8 mouse cellular contexts compared by ENCODE assay signal in genomic region chr4:86651686-86652384, GRCm38 (mm10). TPM values are rescaled to one million over a fixed set of nuclear protein-coding genes. Genes with fewer than 3 reads are reported as not detected.
DNase-seq lines count a peak whose midpoint lies in the region; ATAC-seq and TF ChIP-seq lines count a peak whose summit lies in the region.

No protein-coding gene starts in this region.

- H3K4me2 ChIP-seq in hindbrain, postnatal 0 days (ENCODE audit: low read depth, low read length): no peak overlapping the region
- H3K4me2 ChIP-seq in hindbrain, embryonic 11.5 days (replicated peaks; ENCODE audit: low read depth, low read length): no peak overlapping the region
- H3K4me2 ChIP-seq in liver, embryonic 14.5 days (ENCODE audit: low read depth): no peak overlapping the region
- H3K4me2 ChIP-seq in hindbrain, embryonic 16.5 days (ENCODE audit: low read length): no peak overlapping the region

- TF ChIP-seq EP300 in liver, embryonic 14.5 days (IDR thresholded peaks at IDR 0.05; ENCODE audit: low read depth): no peak

- TF ChIP-seq CTCF in hindbrain, postnatal 0 days (IDR thresholded peaks at IDR 0.05; ENCODE audit: low read depth): peak; percentile 65
- TF ChIP-seq CTCF in cerebellum, adult 2 months (IDR thresholded peaks at IDR 0.05; ENCODE audit: borderline replicate concordance, insufficient read depth, low read depth, low read length): peak; percentile 40; the same call in 1 of the 2 replicates
- peak; percentile 86 for TF ChIP-seq CTCF in liver, embryonic 14.5 days (IDR thresholded peaks at IDR 0.05; ENCODE audit: low read depth)

- WGBS in hindbrain, postnatal 0 days: 69% methylated on average over 10 of the region's 10 CpGs
- WGBS in hindbrain, embryonic 11.5 days: 77% methylated on average over 10 of the region's 10 CpGs
- WGBS in cerebellum, adult 2 months: 51% methylated on average over 10 of the region's 10 CpGs
- WGBS in liver, embryonic 14.5 days (ENCODE audit: insufficient replicate concordance): 59% methylated on average over 10 of the region's 10 CpGs
- 73% methylated on average over 10 of the region's 10 CpGs for WGBS in hindbrain, embryonic 16.5 days

- no peaks in the 10 kb centered on the region for H3K9me3 ChIP-seq in hindbrain, postnatal 0 days (ENCODE audit: low read length)
- no peaks in the 10 kb centered on the region for H3K9me3 ChIP-seq in hindbrain, embryonic 11.5 days (ENCODE audit: control insufficient read depth, low read length)
- H3K9me3 ChIP-seq in liver, embryonic 14.5 days (ENCODE audit: control insufficient read depth, low read length): no peaks in the 10 kb centered on the region; the same call in 1 of the 2 replicates
- no peaks in the 10 kb centered on the region for H3K9me3 ChIP-seq in hindbrain, embryonic 16.5 days (ENCODE audit: control insufficient read depth, low read length)

- no peaks in the 10 kb centered on the region for H3K27me3 ChIP-seq in hindbrain, postnatal 0 days (ENCODE audit: insufficient read depth, low read length)
- no peaks in the 10 kb centered on the region for H3K27me3 ChIP-seq in hindbrain, embryonic 11.5 days (ENCODE audit: control insufficient read depth, insufficient read depth, low read length)
- no peaks in the 10 kb centered on the region for H3K27me3 ChIP-seq in cerebellum, adult 2 months (ENCODE audit: control insufficient read depth, insufficient read depth, low read length)
- no peaks in the 10 kb centered on the region for H3K27me3 ChIP-seq in liver, embryonic 14.5 days (ENCODE audit: control insufficient read depth, insufficient read depth, low read length)
- no peaks in the 10 kb centered on the region for H3K27me3 ChIP-seq in hindbrain, embryonic 16.5 days (replicated peaks; ENCODE audit: control insufficient read depth, insufficient read depth, low read length)

- no peak overlapping the region for H3K27ac ChIP-seq in hindbrain, postnatal 0 days
- H3K27ac ChIP-seq in hindbrain, embryonic 11.5 days (ENCODE audit: low read depth, low read length): no peak overlapping the region
- H3K27ac ChIP-seq in cerebellum, adult 2 months (ENCODE audit: insufficient read depth, low read length): no peak overlapping the region
- no peak overlapping the region for H3K27ac ChIP-seq in liver, embryonic 14.5 days
- H3K27ac ChIP-seq in hindbrain, embryonic 16.5 days (ENCODE audit: low read depth, low read length): no peak overlapping the region

- peaks cover under 1% of the 10 kb centered on the region; the same call in 1 of the 2 replicates for H3K36me3 ChIP-seq in hindbrain, postnatal 0 days (ENCODE audit: insufficient read depth, low read length)
- H3K36me3 ChIP-seq in hindbrain, embryonic 11.5 days (ENCODE audit: control insufficient read depth, insufficient read depth, low read length): no peaks in the 10 kb centered on the region
- H3K36me3 ChIP-seq in liver, embryonic 14.5 days (replicated peaks; ENCODE audit: control insufficient read depth, insufficient read depth, low read depth): peaks cover 24% of the 10 kb centered on the region
- no peaks in the 10 kb centered on the region; the same call in 1 of the 2 replicates for H3K36me3 ChIP-seq in hindbrain, embryonic 16.5 days (ENCODE audit: control insufficient read depth, insufficient read depth, low read length)

- no peak for TF ChIP-seq POLR2A in cerebellum, adult 2 months (IDR thresholded peaks at IDR 0.05; ENCODE audit: borderline replicate concordance, insufficient read depth, low read length)

- H3K4me1 ChIP-seq in hindbrain, postnatal 0 days (ENCODE audit: insufficient read depth, low read length): no peaks in the 10 kb centered on the region
- H3K4me1 ChIP-seq in hindbrain, embryonic 11.5 days (replicated peaks; ENCODE audit: control insufficient read depth, insufficient read depth, low read length): no peaks in the 10 kb centered on the region
- H3K4me1 ChIP-seq in cerebellum, adult 2 months (ENCODE audit: control insufficient read depth, insufficient read depth, low read length): no peaks in the 10 kb centered on the region
- peaks cover 0 to 2% of the 10 kb centered on the region in 2 experiments; a peak in 2 of 4 replicates for H3K4me1 ChIP-seq in liver, embryonic 14.5 days (replicated peaks; ENCODE audit: control insufficient read depth in 2 of 2, insufficient read depth in 2 of 2, low read length in 1 of 2)
- H3K4me1 ChIP-seq in hindbrain, embryonic 16.5 days (ENCODE audit: control insufficient read depth, insufficient read depth, low read depth, low read length): no peaks in the 10 kb centered on the region

- intact Hi-C loops in left cerebral cortex, postnatal 14 days (cut with DNase I): loop anchor here (1.0 kb wide), 1 partner anchor 45 kb away; no protein-coding TSS in a partner anchor

- no peak overlapping the region for H3K9ac ChIP-seq in hindbrain, postnatal 0 days (replicated peaks; ENCODE audit: low read length)
- no peak overlapping the region for H3K9ac ChIP-seq in hindbrain, embryonic 11.5 days (ENCODE audit: low read depth, low read length)
- no peak overlapping the region for H3K9ac ChIP-seq in liver, embryonic 14.5 days (replicated peaks)
- H3K9ac ChIP-seq in hindbrain, embryonic 16.5 days (ENCODE audit: low read depth, low read length): no peak overlapping the region

- DNase-seq in hindbrain, postnatal 0 days (ENCODE audit: low spot score): peak; percentile 54
- no peak for DNase-seq in hindbrain, embryonic 11.5 days (ENCODE audit: low spot score)
- DNase-seq in CD4-positive, CD25-positive, alpha-beta regulatory T cell, adult 2 months (ENCODE audit: low read depth, low spot score): peak; percentile 57
- DNase-seq in cerebellum, adult 2 months: peak; percentile 49 to 56
- no peak for DNase-seq in liver, embryonic 14.5 days (ENCODE audit: low read depth in 3 of 3, low spot score in 3 of 3)
- DNase-seq in left cerebral cortex, postnatal 14 days (ENCODE audit: low spot score in 2 of 2): no peak
- no peak for DNase-seq in urinary bladder, postnatal 14 days (ENCODE audit: low spot score)

- no peak for ATAC-seq in hindbrain, postnatal 0 days
- no peak for ATAC-seq in hindbrain, embryonic 11.5 days (ENCODE audit: low FRiP score)
- ATAC-seq in liver, embryonic 14.5 days (ENCODE audit: insufficient read depth): peak; percentile 44
- ATAC-seq in hindbrain, embryonic 16.5 days: no peak

- no peak overlapping the region for H3K4me3 ChIP-seq in hindbrain, postnatal 0 days (ENCODE audit: low read length)
- no peak overlapping the region for H3K4me3 ChIP-seq in hindbrain, embryonic 11.5 days (ENCODE audit: low read depth, low read length)
- H3K4me3 ChIP-seq in cerebellum, adult 2 months (replicated peaks; ENCODE audit: insufficient read depth, low read depth, low read length): peak overlapping the region; percentile 30
- no peak overlapping the region for H3K4me3 ChIP-seq in liver, embryonic 14.5 days (ENCODE audit: insufficient read depth in 1 of 2, low read depth in 2 of 2, low read length in 2 of 2)
- no peak overlapping the region for H3K4me3 ChIP-seq in hindbrain, embryonic 16.5 days (ENCODE audit: low read length)

RNA-seq across cellular contexts. Expression of gene Plin2, which starts 18.0 kb away (rescaled TPM):
- total RNA-seq in hindbrain, postnatal 0 days (2014; rRNA removed): 42.7 and 48.8 TPM in 2 replicates
- polyA plus RNA-seq in hindbrain, postnatal 0 days (2015; fragmentation: Nextera tagmentation; extraction: Ambion mirVana): 37.3 and 38.6 TPM in 2 replicates
- 78.4 and 80.7 TPM in 2 replicates for polyA plus RNA-seq in hindbrain, embryonic 11.5 days (2014; fragmentation: Nextera tagmentation; extraction: Ambion mirVana)
- polyA plus RNA-seq in cerebellum, adult 2 months (2012; rRNA removed): 25.5 and 26.7 TPM in 2 replicates
- 89.7 and 108 TPM in 2 replicates for polyA plus RNA-seq in liver, embryonic 14.5 days (2012; rRNA removed)
- 159 and 166 TPM in 2 replicates for polyA plus RNA-seq in liver, embryonic 14.5 days (2014; fragmentation: Nextera tagmentation; extraction: Ambion mirVana)
- polyA plus RNA-seq in hindbrain, embryonic 16.5 days (2015; fragmentation: Nextera tagmentation; extraction: Ambion mirVana): 49.5 and 53.8 TPM in 2 replicates
- total RNA-seq in left cerebral cortex, postnatal 14 days (2021): 10 to 100 TPM in 1 of 2 experiments, 1 to 10 TPM in 1; 9.8 to 12.5 TPM

RNA-seq across cellular contexts. Expression of gene Haus6, which starts 40.0 kb away (rescaled TPM):
- 3.6 and 15.2 TPM in 2 replicates for total RNA-seq in hindbrain, postnatal 0 days (2014; rRNA removed)
- polyA plus RNA-seq in hindbrain, postnatal 0 days (2015; fragmentation: Nextera tagmentation; extraction: Ambion mirVana): 5.1 and 6.3 TPM in 2 replicates
- 27.4 and 28.5 TPM in 2 replicates for polyA plus RNA-seq in hindbrain, embryonic 11.5 days (2014; fragmentation: Nextera tagmentation; extraction: Ambion mirVana)
- 4.4 and 4.8 TPM in 2 replicates for polyA plus RNA-seq in cerebellum, adult 2 months (2012; rRNA removed)
- 3.8 and 5.7 TPM in 2 replicates for polyA plus RNA-seq in liver, embryonic 14.5 days (2012; rRNA removed)
- 12.7 and 14.2 TPM in 2 replicates for polyA plus RNA-seq in liver, embryonic 14.5 days (2014; fragmentation: Nextera tagmentation; extraction: Ambion mirVana)
- 5.0 and 5.5 TPM in 2 replicates for polyA plus RNA-seq in hindbrain, embryonic 16.5 days (2015; fragmentation: Nextera tagmentation; extraction: Ambion mirVana)
- total RNA-seq in left cerebral cortex, postnatal 14 days (2021): 1 to 10 TPM; 6.6 to 6.8 TPM

Comparison
In these comparisons a context has a peak if more than half of its experiments do, and no peak if none do; other contexts are left out.
1. DNase-seq: peak in hindbrain, postnatal 0 days (single experiment), CD4-positive, CD25-positive, alpha-beta regulatory T cell, adult 2 months (single experiment) and cerebellum, adult 2 months (2 of 2); none in hindbrain, embryonic 11.5 days (single experiment), liver, embryonic 14.5 days (0 of 3), left cerebral cortex, postnatal 14 days (0 of 2) and urinary bladder, postnatal 14 days (single experiment).
2. Peak in every context shown above with its lines, with median percentiles within 50 percentile points of each other: CTCF ChIP-seq.